Mouse (Mus musculus) lung, embryonic 14.5 days (tissue): Measurements from ENCODE around the gene Vmn1r71. TPM values are rescaled to one million over a fixed set of nuclear protein-coding genes. Genes with fewer than 3 reads are reported as not detected.
"Not testable (repeated sequence)": the region's sequence is repeated elsewhere in the genome, so short reads cannot be mapped to it uniquely, and the experiment has no call there.

Experiments used
- ATAC-seq: fragments of 200-750 bp; cut with Nextera tagmentation; 2 replicates; pipeline ENCODE4 v1.8.0; 2017; ENCODE audit warnings: mild to moderate bottlenecking, moderate TSS enrichment, moderate library complexity; ENCODE audit not compliant: insufficient read depth
- DNase-seq: peaks from one replicate; pipeline ENCODE4 v3.0.0-alpha.2; 2015
- H3K27ac ChIP-seq: fragments of 300-500 bp; sonication (generic); 2 replicates; pipeline ENCODE4 v1.5.1; 2014; ENCODE audit warnings: low read depth, mild to moderate bottlenecking, moderate library complexity
- H3K27me3 ChIP-seq: fragments of 300-500 bp; sonication (generic); 2 replicates; pipeline ENCODE4 v1.6.1; 2014; ENCODE audit warnings: low read length, control low read depth; ENCODE audit not compliant: insufficient read depth
- H3K36me3 ChIP-seq: fragments of 300-500 bp; sonication (generic); 2 replicates; pipeline ENCODE4 v1.6.1; 2014; ENCODE audit warnings: control low read depth; ENCODE audit not compliant: insufficient read depth
- H3K4me1 ChIP-seq: fragments of 300-500 bp; sonication (generic); 2 replicates; pipeline ENCODE4 v1.6.1; 2014; ENCODE audit warnings: antibody characterized with exemption, control low read depth; ENCODE audit not compliant: insufficient read depth
- H3K4me2 ChIP-seq: fragments of 300-500 bp; sonication (generic); 2 replicates; pipeline ENCODE4 v1.6.1; 2014; ENCODE audit warnings: mild to moderate bottlenecking
- H3K4me3 ChIP-seq: fragments of 300-500 bp; sonication (generic); 2 replicates; pipeline ENCODE4 v1.5.1; 2014; ENCODE audit warnings: low read depth, low read length
- H3K9ac ChIP-seq: fragments of 300-500 bp; sonication (generic); 2 replicates; pipeline ENCODE4 v1.6.1; 2014
- H3K9me3 ChIP-seq: fragments of 300-500 bp; sonication (generic); 2 replicates; pipeline ENCODE4 v1.6.1; 2016; ENCODE audit warnings: low read depth, low read length, control low read depth
- CTCF ChIP-seq: IDR thresholded peaks from 2 replicates; pipeline ENCODE4 v1.5.1; 2016; ENCODE audit warnings: antibody characterized with exemption, low read depth
- polyA plus RNA-seq: library from polyadenylated mRNA; unstranded; fragments of >200 nt; fragmentation: Nextera tagmentation; extraction: Ambion mirVana; gene quantifications from 2 replicates; pipeline ENCODE4 v1.2.1, GENCODE M21; 2014

Vmn1r71 gene
- polyA plus RNA-seq: not detected in 2 replicates

- ATAC-seq (no peak), DNase-seq (no peak)
- H3K4me3 ChIP-seq: no peak within 1 kb of the TSS
- H3K4me2 ChIP-seq: no peak within 1 kb of the TSS
- no peaks in the 10 kb centered on the region for H3K36me3 ChIP-seq
- H3K9ac ChIP-seq: no peak within 1 kb of the TSS
- no peaks in the 10 kb centered on the region for H3K4me1 ChIP-seq
- no peak for TF ChIP-seq CTCF
- H3K27ac ChIP-seq: no peak within 1 kb of the TSS
- no peaks in the 10 kb centered on the region for H3K27me3 ChIP-seq
- H3K9me3 ChIP-seq: peaks cover 4% of the 10 kb centered on the region; the same call in 1 of the 2 replicates
Measured at GRCm38 (mm10) chr7:10754264-10754663, at the start of gene Vmn1r71. Vmn1r71 (minus strand) TSS chr7:10754364.

GRCm38 (mm10) chr7:10757551-10757950 is 3.4 kb upstream of the Vmn1r71 start:
- H3K4me1 ChIP-seq, H3K9ac ChIP-seq, DNase-seq, H3K36me3 ChIP-seq, H3K27me3 ChIP-seq, ATAC-seq, H3K4me2 ChIP-seq, H3K9me3 ChIP-seq, H3K27ac ChIP-seq, H3K4me3 ChIP-seq: not testable (repeated sequence)

Other genes starting within 250 kb of the Vmn1r71 start
- not detected in 2 replicates for gene Vmn1r68, start 195.9 kb downstream of the Vmn1r71 start, polyA plus RNA-seq
- gene Vmn1r69, start 140.7 kb downstream of the Vmn1r71 start, polyA plus RNA-seq: not detected in 2 replicates
- gene Vmn1r70, start 122.8 kb downstream of the Vmn1r71 start, polyA plus RNA-seq: not detected in 2 replicates
- not detected in 2 replicates for gene Nlrp4b, start 66.6 kb downstream of the Vmn1r71 start, polyA plus RNA-seq
- not detected in 2 replicates for gene Zscan4b, start 150.7 kb upstream of the Vmn1r71 start, polyA plus RNA-seq